Mouse (Mus musculus) ZHBTc4 (cell line): ENCODE results near the gene Uba5.
A peak's percentile ranks its signal among the peaks of the same experiment; 100 is the strongest.

ENCODE experiments used
- DNase-seq: peaks from one replicate; pipeline ENCODE4 v3.0.0-alpha.2; 2011; ENCODE audit warnings: low read depth, low spot score

Gene Uba5

DNA sequence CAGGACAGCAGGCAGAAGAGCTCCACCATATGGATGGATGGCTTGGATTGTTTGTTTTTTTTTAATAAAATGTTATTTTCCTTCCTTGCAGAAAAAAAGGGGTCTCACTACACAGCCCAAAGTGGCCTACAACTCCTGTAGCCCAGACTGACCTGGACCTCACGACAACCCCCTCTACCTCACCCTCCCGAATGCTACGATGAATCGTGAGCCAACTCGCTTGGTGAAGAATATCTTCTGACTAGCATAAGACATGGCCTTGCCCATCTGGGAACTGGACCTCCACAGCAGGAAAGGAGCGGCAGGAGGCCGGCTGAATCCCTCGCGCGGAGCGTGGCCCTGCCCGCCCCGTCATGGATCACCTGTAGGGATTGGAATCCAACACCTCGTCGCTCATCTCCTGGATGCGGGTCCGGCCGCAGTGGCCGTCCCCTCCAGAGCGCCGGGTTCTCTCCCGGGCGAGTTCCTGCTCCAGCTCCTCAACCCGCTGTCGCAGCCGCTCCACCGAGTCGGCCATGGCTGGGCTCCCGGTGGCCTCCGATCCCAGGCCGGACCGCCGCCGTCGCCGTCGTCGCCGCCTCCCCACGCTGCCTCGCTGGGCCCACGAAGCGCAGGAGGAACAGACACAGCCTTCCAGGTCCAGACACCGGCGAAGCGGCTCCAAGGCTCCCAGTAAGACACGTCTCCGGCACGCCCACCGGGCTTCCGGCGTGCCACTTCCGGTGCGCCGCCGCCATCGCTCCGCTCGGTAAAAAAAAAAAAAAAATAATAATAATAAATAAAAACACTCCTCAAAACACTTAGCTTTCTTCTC lies at the start of gene Uba5:
Gene Uba5 (minus strand): TSS at position 705 of the 814 bp plus-strand sequence.
- peak; percentile 91 for DNase-seq

DNA sequence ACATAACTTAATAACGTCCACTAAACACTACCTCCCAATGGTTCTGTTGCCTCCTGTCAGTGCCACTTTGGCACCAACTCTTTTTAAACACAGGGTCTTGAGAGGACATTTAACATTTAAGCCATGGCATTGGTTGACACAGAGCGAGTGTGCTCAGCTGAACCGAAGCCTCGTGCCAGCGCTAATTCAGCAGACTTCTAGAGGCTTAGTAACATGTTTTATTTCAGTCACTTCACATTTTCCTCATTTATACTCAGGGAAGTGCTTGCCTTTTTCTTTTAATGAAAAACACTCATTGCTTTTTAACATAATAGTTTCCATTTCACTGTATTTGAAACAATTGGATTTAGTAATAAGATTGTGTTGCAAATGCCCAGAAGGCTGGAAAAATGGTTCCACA lies 46.2 kb upstream of the Uba5 start:
- no peak for DNase-seq

- no peak for DNase-seq
Observed at GRCm38 (mm10) chr9:104108571-104109143, 45.7 kb upstream of the Uba5 start.

DNA sequence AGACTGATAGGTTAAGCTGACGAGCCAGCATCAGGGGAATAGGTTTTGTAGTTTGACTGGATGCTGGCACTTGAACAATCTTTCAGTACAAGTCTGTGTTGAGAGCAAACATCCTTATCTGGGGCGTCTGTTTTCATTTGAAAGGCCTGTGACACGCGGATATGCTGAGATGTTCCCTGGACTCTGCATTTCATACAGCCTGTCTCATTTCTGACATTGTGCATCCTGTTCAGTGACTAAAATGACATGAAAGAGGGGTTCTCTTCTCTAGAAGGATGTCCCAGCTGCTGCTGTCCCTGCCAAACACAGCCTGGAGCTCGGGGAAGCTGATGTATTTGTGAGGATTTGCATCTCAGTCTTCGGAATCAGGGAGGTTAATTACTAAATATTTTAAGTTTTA lies 44.5 kb upstream of the Uba5 start:
- no peak for DNase-seq

DNA sequence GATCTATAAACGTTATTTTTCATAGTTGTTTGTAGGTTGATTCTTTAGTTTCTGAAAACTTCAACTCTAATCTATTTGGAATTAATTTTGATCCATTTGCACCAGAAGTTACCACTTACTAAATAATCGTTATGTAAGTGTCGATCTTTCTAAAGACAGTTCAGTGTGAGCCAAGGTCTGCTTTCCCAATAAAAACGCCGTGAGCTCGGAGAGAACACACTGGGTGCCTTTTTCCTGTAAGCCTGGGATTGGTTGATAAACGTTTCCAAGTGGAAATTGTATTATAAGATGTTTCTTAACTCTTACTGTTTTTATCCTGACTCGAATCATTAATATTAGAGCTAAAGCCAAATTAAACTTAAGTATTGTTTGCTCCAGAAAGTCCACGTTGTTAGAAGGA lies 44.0 kb upstream of the Uba5 start:
- no peak for DNase-seq

DNA sequence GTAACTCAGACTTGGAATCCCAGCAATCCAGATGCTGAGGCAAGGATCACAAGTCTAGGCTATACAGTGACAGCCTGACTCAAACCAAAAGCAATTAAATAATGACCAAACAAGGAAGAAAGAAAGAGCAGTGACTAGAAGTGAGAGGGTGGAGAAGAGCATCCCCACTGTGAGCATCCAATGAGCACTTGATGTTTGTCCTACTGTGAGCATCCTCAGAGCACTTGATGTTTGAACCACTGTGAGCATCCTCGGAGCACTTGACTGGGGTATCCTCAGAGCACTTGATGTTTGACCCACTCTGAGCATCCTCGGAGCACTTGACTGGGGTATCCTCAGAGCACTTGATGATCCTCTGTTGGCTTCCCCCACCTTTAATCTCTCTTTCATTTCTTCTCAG lies 42.1 kb upstream of the Uba5 start:
- DNase-seq, result no peak

DNA sequence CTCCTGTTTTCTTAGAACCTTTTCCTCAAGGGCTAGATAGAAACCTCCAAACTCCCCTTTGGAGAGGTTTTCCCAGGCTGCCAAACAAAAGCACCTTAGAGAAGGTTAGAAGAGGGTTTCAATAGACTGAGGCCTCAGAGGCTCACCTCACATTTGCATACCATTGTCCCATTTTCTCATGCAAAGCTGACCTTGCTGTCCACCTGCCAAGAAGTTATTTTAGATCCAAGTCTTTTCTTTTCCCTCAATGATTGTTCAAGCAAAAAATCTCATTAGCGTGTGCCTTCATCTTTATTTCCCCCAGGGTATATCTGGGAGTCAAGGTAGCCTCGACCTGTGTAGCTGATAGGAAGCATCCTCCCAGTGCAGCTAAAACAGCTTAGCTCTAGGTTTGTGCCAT lies 40.0 kb upstream of the Uba5 start:
- peak; percentile 78 for DNase-seq

DNA sequence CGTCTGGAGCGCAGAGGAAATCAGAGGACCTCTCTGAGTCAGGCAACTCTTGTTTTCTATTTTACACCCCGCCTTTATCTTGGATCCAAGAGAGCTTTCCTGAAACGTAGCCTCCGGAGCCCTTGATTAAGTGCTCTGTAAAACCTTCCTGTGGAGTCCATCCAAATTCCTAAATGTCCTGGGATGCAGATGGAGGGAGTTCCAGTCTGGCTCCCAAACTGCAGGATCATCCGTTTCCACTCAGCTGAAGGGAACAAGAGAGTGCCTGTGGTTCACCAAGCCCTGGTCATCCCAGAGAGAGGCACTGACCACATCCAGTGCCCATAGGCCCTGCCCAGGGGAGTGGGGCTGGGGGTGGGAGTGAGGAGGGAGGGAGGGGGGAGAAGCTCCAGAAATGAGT lies 39.4 kb upstream of the Uba5 start:
- no peak for DNase-seq

DNA sequence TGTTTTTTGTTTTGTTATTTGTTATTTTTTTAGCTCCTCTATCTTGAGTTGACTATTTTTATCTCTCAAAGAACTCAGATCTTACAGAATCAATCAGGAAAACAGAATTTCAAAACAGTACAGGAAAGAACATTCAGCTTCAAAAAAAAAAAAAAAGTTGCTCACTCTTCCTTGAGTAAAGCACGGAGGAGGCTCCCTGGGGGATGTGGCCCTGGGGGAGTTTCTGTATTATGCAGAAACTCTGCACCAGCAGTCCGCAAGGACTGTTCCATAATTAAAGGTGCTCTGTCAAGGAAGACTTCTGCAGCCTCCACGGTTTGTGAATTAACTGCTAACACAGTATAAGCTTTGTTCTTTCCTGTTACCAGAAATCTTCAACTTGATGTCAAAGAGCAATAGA lies 38.5 kb upstream of the Uba5 start:
- no peak for DNase-seq

- no peak for DNase-seq
Observed at GRCm38 (mm10) chr9:104100822-104101221, 37.9 kb upstream of the Uba5 start.

DNA sequence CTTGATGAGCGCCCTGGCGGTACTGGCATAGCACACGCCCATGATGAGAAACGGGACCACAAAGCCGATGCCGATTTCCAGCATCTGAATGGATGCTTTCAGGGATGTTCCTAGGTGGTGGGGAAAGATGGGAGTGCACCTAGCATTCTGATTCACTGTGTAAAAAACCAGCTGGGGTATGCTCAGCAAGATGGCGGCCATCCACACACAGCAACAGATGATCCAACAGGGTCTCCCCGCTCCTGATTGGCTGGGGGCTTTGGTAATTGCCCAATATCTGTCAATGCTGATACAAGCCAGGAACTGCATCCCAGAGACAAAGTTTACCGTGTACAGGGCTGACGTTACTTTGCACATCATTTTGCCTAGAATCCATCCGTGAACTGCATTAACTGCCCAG lies 36.1 kb upstream of the Uba5 start:
- DNase-seq, result peak; percentile 88

DNA sequence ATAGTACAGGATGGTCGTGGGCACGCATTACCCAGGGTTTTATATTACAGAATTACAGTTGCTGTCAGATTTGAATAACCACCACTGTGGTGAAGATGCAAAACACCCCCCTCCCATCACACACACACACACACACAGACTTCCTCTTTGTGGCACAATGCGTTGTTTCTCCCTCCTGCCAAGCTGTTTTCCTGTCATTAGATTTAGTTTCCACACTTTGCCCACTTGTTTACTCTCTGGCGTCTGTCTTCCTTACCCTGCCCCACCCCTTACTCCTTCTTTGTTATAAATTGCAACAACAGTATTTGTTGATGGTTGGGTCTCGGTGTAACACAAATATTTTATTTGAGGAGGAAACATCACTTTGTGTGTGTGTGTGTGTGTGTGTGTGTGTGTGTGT lies 35.3 kb upstream of the Uba5 start:
- no peak for DNase-seq

- no peak for DNase-seq
Observed at GRCm38 (mm10) chr9:104092945-104093344, 30.0 kb upstream of the Uba5 start.

- peak; percentile 61 for DNase-seq
Observed at GRCm38 (mm10) chr9:104088555-104088954, 25.6 kb upstream of the Uba5 start.

DNA sequence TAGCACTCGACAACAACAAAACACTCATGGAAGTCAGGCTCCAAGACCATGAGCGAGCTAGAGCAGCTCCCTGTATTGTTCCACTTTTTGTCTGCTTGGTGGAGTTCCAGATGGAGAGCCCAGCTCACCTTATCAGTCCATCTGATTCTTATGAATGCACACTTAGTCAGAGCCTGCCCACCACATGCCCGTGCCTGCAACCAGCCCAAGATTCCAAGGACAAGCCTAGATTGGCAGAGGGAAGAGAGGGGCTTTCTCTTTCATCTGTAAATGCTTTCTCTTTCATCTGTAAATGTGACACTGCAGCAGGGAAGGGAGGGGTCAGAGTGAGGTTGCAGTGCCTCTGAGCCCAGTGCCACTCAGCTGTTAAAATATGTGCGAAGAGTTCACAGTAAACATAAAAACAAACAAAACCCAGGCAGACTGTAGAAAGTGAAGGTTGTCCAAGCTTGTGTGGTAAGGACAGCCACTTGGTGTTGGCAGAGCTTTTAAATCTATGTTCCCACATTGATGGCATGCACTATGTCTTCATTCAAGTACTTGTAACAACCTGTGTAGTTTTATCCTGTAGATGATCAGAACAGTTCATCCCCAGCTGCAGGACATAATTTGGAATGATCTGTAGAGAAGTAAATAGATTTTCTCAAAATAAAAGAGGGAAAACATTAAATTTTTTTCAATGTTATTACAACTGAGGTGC lies 22.9 kb upstream of the Uba5 start:
- peak; percentile 66 for DNase-seq

DNA sequence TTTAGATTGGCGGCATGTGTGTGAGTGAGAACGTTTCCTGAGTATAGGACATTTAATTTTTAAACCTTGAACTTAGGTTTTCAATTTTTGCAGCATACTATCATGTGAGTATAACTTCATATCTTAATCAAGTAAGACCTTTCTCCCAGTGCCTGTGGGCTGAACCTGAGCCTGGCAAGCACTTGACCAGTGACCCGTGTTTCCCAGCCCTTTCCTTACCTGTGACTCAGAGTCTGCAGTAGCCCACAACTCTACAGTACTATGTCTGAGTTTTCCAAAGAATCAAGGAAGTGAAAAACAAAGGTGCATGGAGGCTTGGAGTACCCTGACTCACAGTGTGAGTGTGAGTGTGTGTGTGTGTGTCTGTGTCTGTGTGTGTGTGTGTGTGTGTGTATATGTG lies 17.1 kb upstream of the Uba5 start:
- no peak for DNase-seq

GRCm38 (mm10) chr9:104079379-104079778 lies 16.4 kb upstream of the Uba5 start:
- DNase-seq, result peak; percentile 80

DNA sequence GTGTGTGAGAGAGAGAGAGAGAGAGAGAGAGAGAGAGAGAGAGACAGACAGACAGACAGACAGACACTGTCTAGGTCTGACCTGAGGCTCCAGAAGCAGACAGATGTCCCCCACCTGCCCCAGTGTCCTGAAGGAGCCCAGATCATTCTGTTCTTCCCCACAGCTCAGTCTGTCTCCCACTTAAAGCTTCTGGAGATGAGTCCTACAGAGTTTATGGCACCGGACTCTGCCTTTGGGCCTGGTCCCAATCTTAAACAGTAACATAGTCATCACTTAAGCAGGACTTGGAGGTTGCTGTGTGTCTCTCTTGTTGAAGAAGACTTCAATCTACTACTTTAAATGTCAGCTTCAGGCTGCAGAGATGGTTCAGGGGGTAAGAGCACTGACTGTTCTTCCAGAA lies 15.8 kb upstream of the Uba5 start:
- DNase-seq, result no peak

- DNase-seq, result peak; percentile 62
Observed at GRCm38 (mm10) chr9:104075808-104076207, 12.9 kb upstream of the Uba5 start.

DNA sequence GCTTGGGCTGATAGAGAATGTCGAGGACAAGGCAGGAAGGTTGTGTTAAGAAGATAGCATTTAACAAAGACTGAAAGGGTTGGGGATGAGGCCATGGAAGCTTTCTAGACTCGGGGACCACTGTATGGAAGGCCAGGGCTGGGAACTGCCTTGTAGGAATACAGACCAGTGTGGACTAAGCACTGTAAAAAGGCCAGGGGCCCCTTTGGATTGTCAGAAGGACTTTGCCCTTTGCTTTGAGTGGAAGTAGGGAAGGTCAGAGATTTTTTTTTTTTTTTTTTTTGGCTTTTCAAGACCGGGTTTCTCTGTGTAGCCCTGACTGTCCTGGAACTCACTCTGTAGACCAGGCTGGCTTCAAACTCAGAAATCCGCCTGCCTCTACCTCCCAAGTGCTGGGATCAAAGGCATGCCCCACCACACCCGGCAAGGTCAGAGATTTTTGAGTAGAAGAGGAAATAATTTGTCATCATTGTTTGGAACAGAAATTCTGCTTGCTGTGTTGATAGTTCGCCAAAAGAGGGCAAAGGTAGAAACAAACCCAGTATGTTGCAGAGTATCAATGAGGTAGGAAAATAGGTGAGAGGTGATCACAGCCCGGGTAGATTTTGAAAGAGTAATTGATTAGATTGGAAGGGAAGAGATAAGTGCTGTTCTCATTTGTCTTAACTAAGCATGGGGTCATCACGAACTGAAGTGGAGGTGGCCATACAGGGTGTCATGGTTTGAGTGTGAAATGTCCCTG lies 8.1 kb upstream of the Uba5 start:
- DNase-seq, result no peak

DNA sequence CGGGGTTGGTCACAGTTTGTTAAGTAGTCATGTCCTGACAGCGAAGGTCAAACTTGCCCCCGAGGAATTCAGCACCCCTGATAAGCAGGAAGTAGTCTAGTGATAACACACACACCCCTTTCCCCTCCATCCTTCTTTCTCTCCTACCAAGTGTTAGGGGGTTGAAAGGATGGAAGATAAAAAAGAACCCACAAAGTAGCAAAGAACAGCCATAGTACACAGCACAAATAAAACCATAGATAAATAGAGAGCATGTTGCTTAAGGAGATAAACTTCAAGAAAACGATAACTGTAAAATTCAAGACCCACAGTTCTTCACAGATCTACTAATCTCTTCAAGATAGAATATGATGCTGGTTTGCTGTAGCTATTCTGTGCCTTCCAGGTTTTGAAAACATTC lies 7.3 kb upstream of the Uba5 start:
- DNase-seq, result no peak

DNA sequence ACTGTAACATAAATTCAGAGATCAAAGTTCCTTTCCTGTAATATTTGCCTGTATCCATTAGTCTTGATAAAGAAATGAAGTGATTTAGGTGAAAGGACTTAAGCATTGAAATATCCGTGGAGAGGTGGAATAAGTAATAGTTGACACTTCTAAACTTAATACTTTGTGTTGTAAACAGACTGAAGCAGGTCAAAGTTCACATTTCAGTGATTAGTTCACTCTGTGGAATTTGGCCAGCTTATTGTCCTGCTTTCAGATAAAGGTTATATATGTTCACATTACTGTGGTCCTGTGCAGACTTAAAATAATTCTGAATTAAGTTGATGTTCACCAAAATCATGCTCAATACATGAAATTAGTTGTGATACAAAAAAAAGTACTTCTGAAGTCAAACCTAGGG lies 1.6 kb upstream of the Uba5 start:
- no peak for DNase-seq
